Mouse (Mus musculus): ENCODE results near the gene Zfp13.
"Not testable (repeated sequence)": the region's sequence is repeated elsewhere in the genome, so short reads cannot be mapped to it uniquely, and the experiment has no call there.

Zfp13 gene

DNA sequence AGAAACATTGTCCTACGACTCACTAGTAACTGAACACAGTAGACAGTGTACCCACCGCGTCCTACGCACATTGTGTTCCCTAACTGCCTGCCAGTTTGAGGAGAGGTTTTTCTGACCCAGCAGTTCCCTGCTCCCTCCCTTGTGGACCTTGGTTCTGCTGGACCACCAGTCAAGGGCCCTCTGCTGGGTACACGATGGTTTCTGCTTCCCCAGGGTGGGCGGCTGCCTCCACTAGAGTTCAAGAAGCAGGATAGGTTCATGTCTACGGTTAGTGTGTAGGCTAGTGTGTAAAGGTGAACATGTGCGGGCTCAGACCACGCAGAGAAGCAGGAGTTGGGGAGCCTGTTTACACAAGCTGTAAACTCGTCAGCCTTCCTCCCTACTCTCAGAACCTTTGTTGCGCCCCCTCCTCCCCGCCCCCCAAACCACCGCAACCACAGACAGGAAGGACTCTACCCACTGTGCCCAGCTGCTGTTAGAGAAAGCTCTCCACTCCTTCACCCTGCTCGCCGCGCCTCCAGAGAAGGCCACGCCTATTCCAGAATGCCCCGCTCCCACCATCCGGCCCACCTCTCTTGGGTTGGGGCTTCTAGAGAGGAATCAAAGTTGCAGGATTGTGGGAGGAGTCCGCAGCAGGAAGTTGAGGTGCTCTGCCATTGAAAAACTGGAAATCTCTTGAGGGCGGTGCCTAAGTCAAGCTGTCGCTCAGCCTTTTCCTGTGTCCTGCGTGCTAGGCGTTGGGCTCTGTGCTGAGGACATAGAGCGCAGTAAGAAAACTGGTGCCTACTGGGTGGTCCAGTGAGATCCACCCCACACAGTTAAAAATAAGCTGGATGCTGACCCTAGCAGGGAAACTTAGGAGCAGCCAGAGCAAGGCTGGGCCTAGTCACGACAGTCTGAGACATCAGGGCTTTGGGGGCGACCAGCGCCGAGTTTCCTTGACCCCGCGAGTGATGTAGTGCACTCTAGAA, at the start of gene Zfp13:
Zfp13 (minus strand) TSS at position 906 of the 971 bp plus-strand sequence.
- peak; percentile 92 for DNase-seq (ENCODE audit: low spot score)

DNA sequence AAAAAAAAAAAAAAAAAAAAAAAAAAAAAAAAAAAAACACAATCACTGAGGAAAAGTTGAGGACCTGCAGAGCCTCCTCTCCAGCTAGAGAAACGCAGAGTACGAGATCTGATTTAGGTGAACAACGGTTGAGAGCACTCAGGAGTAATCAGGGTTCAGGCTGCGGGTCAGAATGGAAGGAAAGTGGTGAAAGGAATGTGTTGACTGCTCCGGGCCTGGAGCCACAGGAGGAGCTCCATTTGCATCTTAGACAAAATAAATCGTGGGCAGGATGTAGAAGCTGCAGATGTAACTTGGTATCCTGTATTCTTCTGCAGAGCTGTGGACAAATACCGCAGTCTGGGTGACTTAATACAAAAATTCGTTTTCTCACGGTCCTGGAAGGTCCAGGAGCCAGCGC, 46.6 kb upstream of the Zfp13 start:
- DNase-seq (ENCODE audit: low spot score), result no peak

- DNase-seq (ENCODE audit: low spot score), result no peak
Observed at GRCm38 (mm10) chr17:23644613-23645495, 45.6 kb upstream of the Zfp13 start, which contains the start of gene Mmp25. Gene Mmp25, minus strand, starts transcription at chr17:23645277.

DNA sequence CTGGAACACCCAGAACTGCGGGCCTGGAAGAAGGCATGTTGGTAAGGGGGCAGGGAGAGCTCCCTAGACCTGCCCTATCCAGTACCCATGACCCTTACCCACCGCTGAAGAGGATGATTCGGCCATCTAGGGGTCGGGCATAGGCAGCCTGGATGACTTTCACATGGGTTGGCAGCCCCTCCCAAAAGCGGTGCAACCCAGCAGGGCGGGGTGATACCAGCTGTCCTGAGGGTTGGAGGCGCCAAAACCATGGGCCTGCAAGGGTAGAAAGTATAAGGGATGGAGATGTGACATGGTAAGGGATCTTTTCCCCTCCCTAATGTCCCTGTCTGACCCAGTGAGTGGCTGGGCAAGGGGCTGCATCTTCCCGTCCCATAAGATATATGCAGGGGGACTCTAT, 32.0 kb upstream of the Zfp13 start:
- no peak for DNase-seq (ENCODE audit: low spot score)

- peak; percentile 67 for DNase-seq (ENCODE audit: low spot score)
Observed at GRCm38 (mm10) chr17:23630195-23631020, 31.1 kb upstream of the Zfp13 start.

- no peak for DNase-seq (ENCODE audit: low spot score)
Observed at GRCm38 (mm10) chr17:23627813-23628212, 28.5 kb upstream of the Zfp13 start.

GRCm38 (mm10) chr17:23620351-23620750, 21.1 kb upstream of the Zfp13 start:
- DNase-seq (ENCODE audit: low spot score), result no peak

- DNase-seq (ENCODE audit: low spot score), result no peak
Observed at GRCm38 (mm10) chr17:23617087-23617486, 17.8 kb upstream of the Zfp13 start.

- DNase-seq (ENCODE audit: low spot score), result peak; percentile 49
Observed at GRCm38 (mm10) chr17:23610361-23610800, 11.1 kb upstream of the Zfp13 start.

DNA sequence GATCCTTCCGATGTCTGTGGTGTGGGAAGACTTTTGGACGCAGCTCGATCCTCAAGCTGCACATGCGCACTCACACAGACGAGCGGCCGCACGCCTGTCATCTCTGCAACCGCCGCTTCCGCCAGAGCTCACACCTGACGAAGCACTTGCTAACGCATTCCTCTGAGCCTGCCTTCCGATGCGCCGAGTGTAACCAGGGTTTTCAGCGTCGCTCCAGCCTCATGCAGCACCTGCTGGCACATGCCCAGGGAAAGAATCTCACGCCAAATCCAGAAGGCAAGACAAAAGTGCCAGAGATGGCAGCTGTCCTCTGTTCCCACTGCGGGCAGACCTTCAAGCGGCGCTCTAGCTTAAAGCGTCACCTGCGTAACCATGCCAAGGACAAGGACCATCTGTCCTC, 10.3 kb upstream of the Zfp13 start:
- DNase-seq (ENCODE audit: low spot score), result no peak

DNA sequence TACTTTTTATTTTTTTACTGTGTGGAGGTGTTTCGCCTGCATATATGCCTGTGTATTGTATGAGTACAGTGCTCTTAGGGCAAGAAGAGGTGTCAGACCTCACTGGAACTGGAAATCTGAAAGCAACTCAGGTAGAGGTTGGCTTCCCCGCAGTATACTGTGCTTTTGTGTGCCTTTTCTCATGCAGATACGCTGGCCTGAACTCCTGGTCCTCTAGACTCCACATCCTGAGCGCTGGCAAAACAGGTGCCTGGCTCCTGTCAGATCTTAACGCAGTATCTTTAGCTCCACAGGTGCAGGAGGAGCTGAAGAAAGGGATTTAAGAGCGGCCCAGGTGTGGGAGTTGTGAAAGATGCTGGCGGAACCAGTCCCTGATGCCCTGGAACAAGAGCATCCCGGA, 5.9 kb upstream of the Zfp13 start:
- no peak for DNase-seq (ENCODE audit: low spot score)

- DNase-seq (ENCODE audit: low spot score), result no peak
Observed at GRCm38 (mm10) chr17:23604394-23604793, 5.1 kb upstream of the Zfp13 start.

DNA sequence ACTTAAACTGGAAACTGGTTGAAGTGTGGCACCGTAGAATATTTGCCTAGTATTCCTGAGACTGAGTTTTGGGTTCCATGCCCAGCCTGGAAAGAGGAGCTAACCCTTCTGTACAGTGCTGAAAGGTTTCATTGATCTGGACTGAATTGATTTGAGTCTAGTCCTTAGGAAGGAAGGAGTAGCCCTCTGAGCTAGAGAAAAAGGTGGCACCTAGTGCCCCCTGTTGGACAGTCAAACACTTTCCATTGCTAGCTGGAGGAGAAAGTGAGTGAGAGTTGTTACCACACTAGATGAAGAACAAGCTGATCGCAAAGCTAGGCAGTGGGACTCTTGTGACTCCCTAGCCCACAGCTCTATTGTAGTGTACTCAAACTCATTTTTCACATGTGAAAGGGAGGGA, 4.3 kb upstream of the Zfp13 start:
- peak; percentile 32 for DNase-seq (ENCODE audit: low spot score)

DNA sequence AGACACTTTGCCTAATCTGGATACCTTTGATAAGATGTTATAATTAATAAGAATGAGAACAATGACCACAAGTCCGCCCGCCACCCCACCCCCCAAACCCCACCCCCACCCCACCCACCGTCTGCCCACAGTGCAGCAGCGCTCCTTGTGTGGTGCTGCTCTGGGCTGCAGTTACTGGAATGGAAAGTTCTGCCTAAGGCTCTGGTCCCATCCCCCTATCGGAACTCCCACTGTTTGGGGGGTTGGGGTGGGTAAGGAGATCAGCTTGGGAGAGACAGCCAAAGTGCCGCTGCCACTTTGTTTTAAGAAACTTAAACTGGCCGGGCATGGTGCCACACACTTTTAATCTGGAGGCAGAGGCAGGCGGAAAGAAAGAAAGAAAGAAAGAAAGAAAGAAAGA, 3.8 kb upstream of the Zfp13 start:
- no peak for DNase-seq (ENCODE audit: low spot score)

DNA sequence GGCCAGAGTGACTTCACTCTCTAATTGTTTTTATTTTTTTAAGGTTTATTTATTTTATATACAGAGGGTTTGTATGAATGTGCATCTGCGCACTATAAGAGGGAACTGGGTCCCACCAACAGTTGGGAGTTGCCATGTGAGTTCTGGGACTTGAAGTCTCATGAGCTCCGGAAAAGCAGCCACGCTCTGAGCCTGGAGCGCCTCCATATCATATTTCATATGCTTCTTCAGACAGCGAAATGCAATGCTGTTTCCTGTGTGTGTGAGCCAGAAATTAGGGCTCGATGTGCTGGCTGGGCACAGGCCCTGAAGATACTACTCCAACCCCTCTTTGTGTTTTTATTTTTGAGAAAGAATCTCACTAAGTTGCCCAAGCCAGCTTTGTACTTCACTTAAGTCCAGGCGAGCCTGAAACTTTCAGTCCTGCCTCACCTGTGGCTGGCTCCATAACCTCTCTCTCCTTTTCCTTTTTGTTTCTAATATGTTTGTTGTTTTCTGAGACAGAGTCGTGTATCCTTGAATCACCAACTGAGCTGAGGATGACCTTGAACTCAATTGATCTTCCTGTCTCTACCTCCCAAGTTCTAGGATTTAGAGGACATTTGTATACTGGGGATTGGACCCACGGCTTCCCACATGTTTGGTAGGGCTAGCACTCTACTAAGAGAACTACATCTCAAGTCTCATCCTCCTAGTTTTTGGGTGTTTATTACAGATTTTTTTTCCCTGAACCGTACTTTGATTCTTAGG, 2.7 kb upstream of the Zfp13 start:
- DNase-seq (ENCODE audit: low spot score), result no peak

GRCm38 (mm10) chr17:23600641-23601622, 1.6 kb upstream of the Zfp13 start, which contains the start of gene Zscan10:
Gene Zscan10, plus strand, starts transcription at chr17:23600856.
- no peak for DNase-seq (ENCODE audit: low spot score)

DNA sequence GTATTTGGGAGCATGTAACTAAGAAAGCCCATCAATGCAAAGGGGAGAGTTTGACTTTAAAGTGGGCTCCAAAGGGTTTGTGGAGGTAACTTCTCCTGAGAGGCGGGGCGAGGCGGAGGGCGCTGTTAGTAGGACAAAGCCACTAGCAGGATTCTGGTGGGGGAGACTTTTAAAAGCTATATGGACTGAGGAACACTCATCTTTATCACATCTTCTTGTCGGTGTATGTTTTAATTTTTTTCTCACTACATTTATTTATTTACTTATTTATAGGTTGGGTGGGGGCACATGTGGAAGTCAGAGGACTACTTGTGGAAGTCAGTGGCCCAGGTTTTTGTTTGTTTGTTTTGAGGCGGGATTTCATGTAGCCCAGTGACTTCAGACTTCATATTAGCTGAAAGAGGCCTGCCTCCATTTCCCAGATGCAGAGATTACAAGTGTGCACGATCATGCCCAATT, 347 bp upstream of the Zfp13 start:
- no peak for DNase-seq (ENCODE audit: low spot score)

- DNase-seq (ENCODE audit: low spot score), result not testable (repeated sequence)
Observed at GRCm38 (mm10) chr17:23595139-23595538, 4.1 kb downstream of the Zfp13 start.

DNA sequence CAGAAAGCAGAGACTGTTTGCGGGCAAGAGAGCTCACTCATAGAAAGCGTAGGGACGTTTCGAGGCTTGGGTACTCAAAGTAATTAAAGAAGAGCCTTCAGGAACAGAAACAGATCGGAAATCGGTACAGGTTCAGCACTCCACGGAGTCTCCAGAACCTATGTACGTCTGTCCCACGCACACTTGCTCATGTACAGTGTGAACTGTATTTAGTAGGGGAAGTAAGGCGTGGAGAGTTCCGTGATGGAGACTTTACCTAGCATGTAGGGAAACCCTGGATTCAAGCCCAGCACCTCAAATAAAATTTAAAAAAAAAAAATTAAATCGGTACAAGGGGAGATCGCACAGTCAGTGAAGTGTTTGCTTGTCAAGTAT, 6.4 kb downstream of the Zfp13 start:
- no peak for DNase-seq (ENCODE audit: low spot score)

Measured in adipocyte (in vitro differentiated cells).